Mouse (Mus musculus) lung, embryonic 16.5 days (tissue): ENCODE measurements around the gene Slc26a9. TPM values are rescaled to one million over a fixed set of nuclear protein-coding genes. Genes with fewer than 3 reads are reported as not detected.

ENCODE experiments used
- ATAC-seq: fragments of 200-750 bp; cut with Nextera tagmentation; 2 replicates; pipeline ENCODE4 v1.8.0; 2017; ENCODE audit warnings: low read depth, mild to moderate bottlenecking, moderate library complexity
- H3K27ac ChIP-seq: fragments of 300-500 bp; sonication (generic); 2 replicates; pipeline ENCODE4 v1.5.1; 2014; ENCODE audit warnings: mild to moderate bottlenecking, control low read depth, low read length
- H3K27me3 ChIP-seq: fragments of 300-500 bp; sonication (generic); 2 replicates; pipeline ENCODE4 v1.6.1; 2014; ENCODE audit warnings: low read depth, low read length, mixed read lengths; ENCODE audit not compliant: control insufficient read depth, insufficient read depth
- H3K36me3 ChIP-seq: fragments of 300-500 bp; sonication (generic); 2 replicates; pipeline ENCODE4 v1.6.1; 2014; ENCODE audit warnings: low read length; ENCODE audit not compliant: control insufficient read depth, insufficient read depth
- H3K4me1 ChIP-seq: fragments of 300-500 bp; sonication (generic); replicated peaks from 2 replicates; pipeline ENCODE4 v1.6.1; 2014; ENCODE audit warnings: low read length, mixed read lengths; ENCODE audit not compliant: control insufficient read depth, insufficient read depth
- H3K4me2 ChIP-seq: fragments of 300-500 bp; sonication (generic); 2 replicates; pipeline ENCODE4 v1.6.1; 2014; ENCODE audit warnings: low read depth, low read length, control low read depth
- H3K4me3 ChIP-seq: fragments of 300-500 bp; sonication (generic); 2 replicates; pipeline ENCODE4 v1.5.1; 2014; ENCODE audit warnings: mild to moderate bottlenecking, low read length, control low read depth
- H3K9ac ChIP-seq: fragments of 300-500 bp; sonication (generic); 2 replicates; pipeline ENCODE4 v1.6.1; 2014; ENCODE audit warnings: low read length, control low read depth
- H3K9me3 ChIP-seq: fragments of 300-500 bp; sonication (generic); 2 replicates; pipeline ENCODE4 v1.6.1; 2016; ENCODE audit warnings: low read length; ENCODE audit not compliant: control insufficient read depth
- WGBS: fragments of 180-500 bp; shearing (Covaris S2); extraction: QIAGEN DNeasy Blood & Tissue Kit; methylation state at CpG from one replicate; pipeline ENCODE4 v1.1.7; 2014; 5-methylcytosine and 5-hydroxymethylcytosine counted together
- polyA plus RNA-seq: library from polyadenylated mRNA; unstranded; fragments of >200 nt; fragmentation: Nextera tagmentation; extraction: Ambion mirVana; gene quantifications from 2 replicates; pipeline ENCODE4 v1.2.1, GENCODE M21; 2015

Slc26a9 gene
- polyA plus RNA-seq, 1 experiment from 2014 or later, result 8.9 TPM

DNA sequence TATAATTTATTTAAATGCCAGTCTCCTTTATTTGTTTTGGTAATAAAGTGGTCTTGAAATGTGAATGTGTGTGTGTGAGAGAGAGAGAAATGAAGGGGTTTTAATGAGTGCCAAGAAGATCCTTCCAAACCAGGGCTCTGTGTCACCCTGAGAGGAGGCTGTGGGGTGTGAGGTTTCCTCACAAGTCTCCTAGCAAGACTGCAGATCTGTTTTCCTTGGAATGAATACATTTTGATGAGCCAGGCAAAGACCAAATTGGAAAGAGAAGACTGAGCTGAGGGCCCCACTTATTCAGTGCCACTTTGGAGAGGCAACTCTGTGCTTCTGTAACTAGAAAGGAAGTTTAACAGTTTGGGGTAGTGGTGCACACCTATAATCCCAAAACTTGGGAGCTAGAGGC, 27.6 kb downstream of the Slc26a9 start:
- Histone ChIP-seq H3K4me2 (no peak overlapping the region), H3K9ac (no peak overlapping the region), H3K9me3 (no peaks in the 10 kb centered on the region), H3K27me3 (no peaks in the 10 kb centered on the region), H3K27ac (no peak overlapping the region), H3K4me3 (no peak overlapping the region), H3K4me1 (no peaks in the 10 kb centered on the region), H3K36me3 (no peaks in the 10 kb centered on the region)
- ATAC-seq, result no peak

DNA sequence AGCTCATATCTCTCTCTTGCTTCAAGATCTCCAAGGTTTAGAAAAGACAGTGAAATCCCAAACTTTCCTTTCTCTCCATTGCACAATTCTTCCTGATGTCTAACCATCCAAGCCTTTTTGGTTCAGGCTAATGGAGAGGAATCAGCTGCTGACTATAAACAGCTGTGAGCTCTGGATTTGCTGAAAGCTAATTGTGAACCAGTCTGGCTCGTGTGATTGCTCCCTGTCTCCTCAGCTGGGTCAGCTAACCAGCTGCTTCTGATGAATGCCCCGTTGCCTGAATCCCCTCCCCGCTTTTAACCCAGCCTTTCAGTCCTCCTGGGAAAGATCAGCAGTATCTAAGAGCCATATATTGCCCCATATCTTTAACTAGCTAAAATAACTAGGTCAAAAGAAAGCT, 50.8 kb downstream of the Slc26a9 start:
- Histone ChIP-seq H3K27ac (no peak overlapping the region), H3K9me3 (no peaks in the 10 kb centered on the region), H3K9ac (no peak overlapping the region), H3K4me2 (no peak overlapping the region), H3K27me3 (peaks cover 9% of the 10 kb centered on the region; the same call in 1 of the 2 replicates), H3K4me1 (no peaks in the 10 kb centered on the region; the same call in 1 of the 2 replicates), H3K36me3 (no peaks in the 10 kb centered on the region), H3K4me3 (no peak overlapping the region)
- ATAC-seq, result peak; percentile 75
- WGBS, result 42% methylated on average over 3 of the region's 3 CpGs

DNA sequence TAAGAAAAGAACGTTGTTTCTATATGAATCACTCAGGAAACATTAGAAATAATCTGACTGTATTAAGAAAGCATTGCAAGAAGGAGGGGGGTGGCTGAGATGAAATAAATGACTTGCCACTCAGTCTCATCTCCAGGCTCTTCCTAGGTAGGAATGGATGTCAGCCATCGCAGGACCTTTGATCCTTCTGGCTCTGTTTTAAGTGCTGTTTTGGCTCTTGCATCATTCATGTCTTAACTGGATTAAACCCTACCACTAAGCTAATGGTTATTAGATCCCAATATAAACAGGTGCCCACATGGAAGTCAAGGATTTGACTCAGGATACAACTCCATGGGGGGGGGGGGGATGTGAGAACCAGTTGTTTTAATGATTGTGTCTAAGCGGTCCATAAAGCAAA, 51.3 kb downstream of the Slc26a9 start:
- WGBS, result 74% methylated on average over 3 of the region's 3 CpGs
- H3K27me3 ChIP-seq, result peaks cover 9% of the 10 kb centered on the region; the same call in 1 of the 2 replicates
- no peaks in the 10 kb centered on the region for H3K36me3 ChIP-seq
- no peaks in the 10 kb centered on the region for H3K9me3 ChIP-seq
- no peak overlapping the region for H3K4me2 ChIP-seq
- no peaks in the 10 kb centered on the region; the same call in 1 of the 2 replicates for H3K4me1 ChIP-seq
- H3K27ac ChIP-seq, result no peak overlapping the region
- H3K4me3 ChIP-seq, result no peak overlapping the region
- no peak for ATAC-seq
- no peak overlapping the region for H3K9ac ChIP-seq

DNA sequence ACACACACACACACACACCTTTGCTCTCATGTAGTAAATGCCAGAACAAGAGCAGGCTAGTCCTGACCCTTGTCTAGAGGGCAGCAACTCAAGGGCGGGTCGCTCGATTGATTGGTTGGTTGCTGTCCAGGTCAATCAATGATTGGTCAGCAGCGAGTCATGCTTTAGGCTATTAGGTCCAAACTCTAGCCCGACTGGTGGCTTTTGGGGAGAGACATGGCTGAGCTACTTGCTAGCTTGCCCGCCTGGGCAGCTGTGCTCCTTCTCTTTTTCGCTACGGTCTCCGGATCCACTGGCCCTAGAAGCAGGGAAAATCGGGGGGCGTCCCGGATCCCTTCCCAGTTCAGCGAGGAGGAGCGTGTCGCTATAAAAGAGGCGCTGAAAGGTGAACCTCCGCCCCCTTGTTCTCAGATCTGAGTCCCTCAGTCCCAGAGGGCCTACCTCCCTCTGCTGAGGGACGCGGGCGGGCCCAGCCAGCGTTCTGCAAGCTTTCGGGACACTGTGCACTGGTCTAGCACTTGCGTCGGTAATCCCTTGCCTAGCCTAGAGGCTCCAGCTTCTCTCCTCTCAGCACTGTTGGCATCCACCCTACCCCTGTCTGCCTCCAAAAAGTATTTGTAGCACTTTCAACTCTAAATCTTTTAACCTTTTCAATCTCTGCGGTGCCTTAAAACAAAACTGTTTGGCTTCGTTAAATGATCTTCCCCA, 53.5 kb downstream of the Slc26a9 start, which contains the start of gene Pm20d1:
Pm20d1 (plus strand) TSS at position 180 of the 708 bp plus-strand sequence.
- ATAC-seq, result peak; percentile 60; the same call in 1 of the 2 replicates
- Histone ChIP-seq H3K27me3 (peaks cover 9% of the 10 kb centered on the region; the same call in 1 of the 2 replicates), H3K36me3 (no peaks in the 10 kb centered on the region), H3K27ac (no peak within 1 kb of the TSS), H3K4me3 (peak within 1 kb of the TSS; percentile 30), H3K9me3 (no peaks in the 10 kb centered on the region), H3K9ac (peak within 1 kb of the TSS; percentile 56), H3K4me1 (no peaks in the 10 kb centered on the region; the same call in 1 of the 2 replicates), H3K4me2 (peak within 1 kb of the TSS; percentile 56)
- WGBS, result 11% methylated on average over 26 of the region's 26 CpGs

DNA sequence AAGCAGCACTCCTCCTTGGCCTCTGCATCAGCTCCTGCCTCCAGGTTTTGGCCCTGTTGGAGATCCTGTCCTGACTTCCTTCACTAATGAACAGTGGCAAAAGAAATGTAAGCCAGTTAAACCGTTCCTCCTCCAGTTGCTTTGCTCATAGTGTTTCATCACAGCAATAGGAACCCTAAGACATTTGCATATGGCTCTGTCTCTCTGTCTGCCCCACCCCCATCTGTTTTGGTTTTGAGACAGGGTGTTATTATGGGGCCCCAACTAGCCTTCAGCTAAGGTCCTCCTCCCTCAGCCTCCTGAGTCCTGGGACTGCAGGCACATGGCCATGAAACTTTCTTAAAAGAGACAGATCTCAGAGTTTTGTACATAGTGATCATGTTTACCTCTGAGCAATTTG, 56.2 kb downstream of the Slc26a9 start:
- Histone ChIP-seq H3K36me3 (no peaks in the 10 kb centered on the region), H3K27me3 (peaks cover 9% of the 10 kb centered on the region; the same call in 1 of the 2 replicates), H3K9ac (no peak overlapping the region), H3K9me3 (no peaks in the 10 kb centered on the region), H3K4me1 (no peaks in the 10 kb centered on the region; the same call in 1 of the 2 replicates), H3K4me2 (no peak overlapping the region), H3K27ac (no peak overlapping the region), H3K4me3 (no peak overlapping the region)
- ATAC-seq, result no peak
- 50% methylated on average over 1 of the region's 1 CpGs for WGBS

DNA sequence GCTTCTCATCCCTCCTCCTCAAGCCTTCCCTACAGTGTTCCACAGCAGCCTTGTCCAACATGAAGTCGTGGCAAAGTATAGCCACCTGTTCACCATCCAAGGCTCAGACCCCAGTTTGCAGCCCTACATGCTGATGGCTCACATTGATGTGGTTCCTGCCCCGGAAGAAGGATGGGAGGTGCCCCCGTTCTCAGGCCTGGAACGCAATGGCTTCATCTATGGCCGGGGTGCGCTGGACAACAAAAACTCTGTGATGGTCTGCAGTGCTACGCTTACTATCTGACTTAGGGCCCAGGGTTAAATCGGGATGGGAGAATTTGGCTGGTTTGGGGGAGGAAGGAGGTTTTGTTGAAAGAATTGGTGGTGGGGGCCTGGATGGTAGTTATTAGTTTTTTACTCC, 57.2 kb downstream of the Slc26a9 start:
- Histone ChIP-seq H3K4me2 (no peak overlapping the region), H3K27me3 (peaks cover 9% of the 10 kb centered on the region; the same call in 1 of the 2 replicates), H3K36me3 (no peaks in the 10 kb centered on the region), H3K9me3 (no peaks in the 10 kb centered on the region), H3K4me3 (no peak overlapping the region), H3K27ac (no peak overlapping the region), H3K9ac (no peak overlapping the region), H3K4me1 (no peaks in the 10 kb centered on the region; the same call in 1 of the 2 replicates)
- 92% methylated on average over 8 of the region's 8 CpGs for WGBS
- no peak for ATAC-seq

DNA sequence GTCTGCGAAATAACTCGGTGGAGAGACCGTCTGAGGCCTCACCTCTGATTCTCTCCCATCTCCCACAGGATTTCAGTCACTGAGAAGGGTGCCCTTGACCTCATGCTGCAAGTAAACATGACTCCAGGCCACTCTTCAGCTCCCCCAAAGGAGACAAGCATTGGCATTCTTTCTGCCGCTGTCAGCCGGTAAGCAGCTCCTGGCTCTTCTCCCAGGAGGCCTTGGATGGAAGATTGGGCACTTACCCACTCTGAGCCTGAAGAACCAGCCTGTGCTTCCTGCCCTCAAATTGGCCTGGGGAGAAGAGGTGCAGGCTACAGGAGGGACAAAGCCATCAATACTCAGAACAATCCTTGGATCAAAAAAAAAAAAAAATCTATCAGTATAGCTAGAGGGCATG, 58.8 kb downstream of the Slc26a9 start:
- no peaks in the 10 kb centered on the region for H3K4me1 ChIP-seq
- no peak overlapping the region for H3K4me2 ChIP-seq
- H3K36me3 ChIP-seq, result no peaks in the 10 kb centered on the region
- H3K9ac ChIP-seq, result no peak overlapping the region
- H3K9me3 ChIP-seq, result no peaks in the 10 kb centered on the region
- 68% methylated on average over 5 of the region's 5 CpGs for WGBS
- no peak overlapping the region for H3K27ac ChIP-seq
- H3K27me3 ChIP-seq, result peaks cover 8% of the 10 kb centered on the region; the same call in 1 of the 2 replicates
- ATAC-seq, result no peak
- H3K4me3 ChIP-seq, result no peak overlapping the region

DNA sequence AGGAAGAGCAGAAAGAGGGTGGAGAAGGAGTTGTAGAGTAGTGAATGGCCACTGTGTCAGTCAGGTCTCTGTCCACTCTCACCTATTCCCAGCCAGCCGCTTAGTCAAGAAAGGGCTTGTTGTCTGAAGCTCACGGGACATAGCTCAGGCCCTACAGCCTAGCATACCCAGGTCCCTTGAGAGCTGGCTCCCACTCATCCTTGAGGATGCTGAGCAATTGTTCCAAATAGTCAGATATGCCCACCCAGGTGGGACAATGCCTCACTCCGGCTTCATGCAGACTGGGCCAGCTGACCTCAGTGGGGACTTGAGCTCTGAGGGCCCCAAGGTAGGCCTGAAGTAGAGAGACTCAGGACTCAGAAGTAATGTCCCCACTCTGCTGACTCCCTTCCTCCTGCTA, 60.3 kb downstream of the Slc26a9 start:
- Histone ChIP-seq H3K9ac (no peak overlapping the region), H3K9me3 (no peaks in the 10 kb centered on the region), H3K4me3 (no peak overlapping the region), H3K4me2 (no peak overlapping the region), H3K27ac (no peak overlapping the region), H3K27me3 (no peaks in the 10 kb centered on the region), H3K36me3 (no peaks in the 10 kb centered on the region), H3K4me1 (no peaks in the 10 kb centered on the region)
- ATAC-seq, result no peak
- WGBS, result 87% methylated on average over 3 of the region's 3 CpGs

DNA sequence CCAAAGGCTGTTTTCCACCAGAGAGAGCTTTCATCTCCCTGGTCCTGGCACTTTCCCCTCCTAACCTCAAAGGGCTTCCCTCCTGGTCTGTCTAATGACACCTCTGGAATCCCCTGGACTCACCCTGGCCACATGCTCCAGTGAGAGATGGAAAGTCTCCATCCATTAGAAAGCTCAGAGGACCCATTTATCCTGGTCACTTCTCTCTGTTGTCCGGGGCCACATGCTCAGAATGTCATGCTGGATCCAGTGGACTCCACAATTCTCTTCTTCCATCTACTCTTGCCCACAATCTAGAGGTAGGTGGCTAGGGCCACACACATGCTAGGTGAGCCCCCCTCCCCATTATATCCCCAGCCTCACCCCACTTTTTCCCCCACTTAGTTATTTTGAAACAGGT, 65.2 kb downstream of the Slc26a9 start:
- H3K9ac ChIP-seq, result no peak overlapping the region
- H3K27me3 ChIP-seq, result no peaks in the 10 kb centered on the region
- H3K4me1 ChIP-seq, result no peaks in the 10 kb centered on the region
- H3K27ac ChIP-seq, result no peak overlapping the region
- no peak overlapping the region for H3K4me3 ChIP-seq
- no peak for ATAC-seq
- H3K4me2 ChIP-seq, result no peak overlapping the region
- no peaks in the 10 kb centered on the region for H3K9me3 ChIP-seq
- whole genome bisulfite sequencing, result 73% methylated on average over 1 of the region's 1 CpGs
- no peaks in the 10 kb centered on the region for H3K36me3 ChIP-seq
